Mouse (Mus musculus): ENCODE measurements around the gene Tcn2. TPM values are rescaled to one million over a fixed set of nuclear protein-coding genes. Genes with fewer than 3 reads are reported as not detected.

Gene Tcn2
- polyA plus RNA-seq, 1 experiment, result 16.4 TPM

- TF ChIP-seq REST (IDR thresholded peaks at IDR 0.05; ENCODE audit: insufficient read depth, insufficient read length) (no peak), POLR2AphosphoS2 (IDR thresholded peaks at IDR 0.05; ENCODE audit: insufficient read length, low read depth) (no peak), SRF (IDR thresholded peaks at IDR 0.05; ENCODE audit: control insufficient read depth, insufficient read length, low read depth) (no peak), E2F4 (IDR thresholded peaks at IDR 0.05; ENCODE audit: insufficient read depth) (no peak), CEBPB (IDR thresholded peaks at IDR 0.05; ENCODE audit: insufficient read depth, poor library complexity, severe bottlenecking) (no peak), MYOG (IDR thresholded peaks at IDR 0.05; ENCODE audit: control insufficient read depth in 1 of 3, insufficient read depth in 1 of 3, insufficient read length in 2 of 3, low read depth in 2 of 3) (no peak)
- Histone ChIP-seq H3K4me3 (no peak overlapping the region), H3K79me2 (ENCODE audit: control insufficient read depth, insufficient read depth) (no peaks in the 10 kb centered on the region), H3K36me3 (ENCODE audit: control insufficient read depth, insufficient read depth) (peaks cover 57% of the 10 kb centered on the region), H3ac (ENCODE audit: control insufficient read depth, insufficient read length) (no peak overlapping the region), H3K27me3 (ENCODE audit: control insufficient read depth, insufficient read depth, insufficient read length) (no peaks in the 10 kb centered on the region), H3K4me2 (ENCODE audit: low read depth) (no peak overlapping the region)
Measured at GRCm38 (mm10) chr11:3974311-3974710, 42.4 kb upstream of the Tcn2 start.

DNA sequence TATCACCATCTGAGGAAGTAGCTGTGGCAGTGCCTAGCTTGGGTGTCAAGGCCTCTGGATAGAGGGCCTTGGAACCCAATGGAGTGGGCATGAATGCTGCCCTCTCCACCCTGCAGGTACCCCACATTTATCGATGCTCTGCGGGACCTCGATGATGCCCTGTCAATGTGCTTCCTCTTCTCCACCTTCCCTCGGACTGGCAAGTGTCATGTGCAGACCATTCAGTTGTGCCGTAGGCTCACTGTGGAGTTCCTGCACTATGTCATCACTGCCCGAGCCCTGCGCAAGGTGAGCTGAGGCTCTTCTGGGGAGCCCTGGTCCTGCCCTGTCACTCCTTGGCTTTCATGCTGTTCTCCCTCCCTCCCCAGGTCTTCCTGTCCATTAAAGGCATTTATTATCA is 41.1 kb upstream of the Tcn2 start:
- no peak overlapping the region for H3K4me2 ChIP-seq (ENCODE audit: low read depth)
- no peak overlapping the region for H3K4me3 ChIP-seq
- H3ac ChIP-seq (ENCODE audit: control insufficient read depth, insufficient read length), result no peak overlapping the region
- H3K79me2 ChIP-seq (ENCODE audit: control insufficient read depth, insufficient read depth), result no peaks in the 10 kb centered on the region
- H3K27me3 ChIP-seq (ENCODE audit: control insufficient read depth, insufficient read depth, insufficient read length), result no peaks in the 10 kb centered on the region
- H3K36me3 ChIP-seq (ENCODE audit: control insufficient read depth, insufficient read depth), result peaks cover 48% of the 10 kb centered on the region
- TF ChIP-seq E2F4 (IDR thresholded peaks at IDR 0.05; ENCODE audit: insufficient read depth) (no peak), MAX (IDR thresholded peaks at IDR 0.05; ENCODE audit: low read depth) (no peak), TCF3 (IDR thresholded peaks at IDR 0.05; ENCODE audit: insufficient read length, low read depth) (no peak), POLR2A (IDR thresholded peaks at IDR 0.05; ENCODE audit: insufficient read length, low read depth) (no peak), MYOD1 (IDR thresholded peaks at IDR 0.05; ENCODE audit: control insufficient read depth in 1 of 3, insufficient read length in 2 of 3, low read depth in 2 of 3) (no peak), POLR2AphosphoS2 (IDR thresholded peaks at IDR 0.05; ENCODE audit: insufficient read length, low read depth) (no peak), TCF12 (IDR thresholded peaks at IDR 0.05; ENCODE audit: insufficient read depth, poor library complexity, severe bottlenecking) (no peak), CEBPB (IDR thresholded peaks at IDR 0.05; ENCODE audit: insufficient read depth, poor library complexity, severe bottlenecking) (no peak), SRF (IDR thresholded peaks at IDR 0.05; ENCODE audit: control insufficient read depth, insufficient read length, low read depth) (no peak), USF1 (IDR thresholded peaks at IDR 0.05; ENCODE audit: low read depth) (no peak), MYOG (IDR thresholded peaks at IDR 0.05; ENCODE audit: control insufficient read depth in 1 of 3, insufficient read depth in 1 of 3, insufficient read length in 2 of 3, low read depth in 2 of 3) (no peak), REST (IDR thresholded peaks at IDR 0.05; ENCODE audit: insufficient read depth, insufficient read length) (no peak)

DNA sequence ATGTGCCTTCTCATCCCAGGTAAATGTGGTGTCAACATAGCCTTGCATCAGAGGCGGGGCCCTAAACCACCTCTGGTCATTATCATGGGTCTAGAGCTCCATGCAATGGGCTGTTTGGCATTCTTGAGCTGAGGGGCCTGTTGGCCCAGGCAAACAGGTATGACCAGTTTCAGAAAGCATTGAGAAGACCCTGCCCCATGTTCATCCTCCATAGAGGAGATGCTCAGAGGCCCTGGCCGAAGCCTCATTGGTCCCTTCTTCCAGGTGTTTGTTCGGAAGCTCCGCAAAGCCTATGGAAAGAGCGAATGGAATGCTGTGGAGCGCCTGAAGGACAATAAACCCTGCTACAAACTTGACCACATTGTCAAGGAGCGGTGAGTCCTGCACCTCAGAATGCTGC is 38.4 kb upstream of the Tcn2 start:
- Histone ChIP-seq H3K4me3 (no peak overlapping the region), H3K79me2 (ENCODE audit: control insufficient read depth, insufficient read depth) (peaks cover 20% of the 10 kb centered on the region), H3ac (ENCODE audit: control insufficient read depth, insufficient read length) (no peak overlapping the region), H3K36me3 (ENCODE audit: control insufficient read depth, insufficient read depth) (peaks cover 42% of the 10 kb centered on the region), H3K27me3 (ENCODE audit: control insufficient read depth, insufficient read depth, insufficient read length) (no peaks in the 10 kb centered on the region), H3K4me2 (ENCODE audit: low read depth) (no peak overlapping the region)
- TF ChIP-seq USF1 (IDR thresholded peaks at IDR 0.05; ENCODE audit: low read depth), result no peak
- TF ChIP-seq MAX (IDR thresholded peaks at IDR 0.05; ENCODE audit: low read depth), result no peak
- TF ChIP-seq REST (IDR thresholded peaks at IDR 0.05; ENCODE audit: insufficient read depth, insufficient read length), result no peak
- no peak for TF ChIP-seq TCF12 (IDR thresholded peaks at IDR 0.05; ENCODE audit: insufficient read depth, poor library complexity, severe bottlenecking)
- TF ChIP-seq SRF (IDR thresholded peaks at IDR 0.05; ENCODE audit: control insufficient read depth, insufficient read length, low read depth), result no peak
- no peak for TF ChIP-seq E2F4 (IDR thresholded peaks at IDR 0.05; ENCODE audit: insufficient read depth)
- TF ChIP-seq CEBPB (IDR thresholded peaks at IDR 0.05; ENCODE audit: insufficient read depth, poor library complexity, severe bottlenecking), result no peak
- no peak for TF ChIP-seq TCF3 (IDR thresholded peaks at IDR 0.05; ENCODE audit: insufficient read length, low read depth)
- no peak for TF ChIP-seq POLR2AphosphoS2 (IDR thresholded peaks at IDR 0.05; ENCODE audit: insufficient read length, low read depth)
- no peak for TF ChIP-seq MYOD1 (IDR thresholded peaks at IDR 0.05; ENCODE audit: control insufficient read depth in 1 of 3, insufficient read length in 2 of 3, low read depth in 2 of 3)
- TF ChIP-seq POLR2A (IDR thresholded peaks at IDR 0.05; ENCODE audit: insufficient read length, low read depth), result no peak
- no peak for TF ChIP-seq MYOG (IDR thresholded peaks at IDR 0.05; ENCODE audit: control insufficient read depth in 1 of 3, insufficient read depth in 1 of 3, insufficient read length in 2 of 3, low read depth in 2 of 3)

DNA sequence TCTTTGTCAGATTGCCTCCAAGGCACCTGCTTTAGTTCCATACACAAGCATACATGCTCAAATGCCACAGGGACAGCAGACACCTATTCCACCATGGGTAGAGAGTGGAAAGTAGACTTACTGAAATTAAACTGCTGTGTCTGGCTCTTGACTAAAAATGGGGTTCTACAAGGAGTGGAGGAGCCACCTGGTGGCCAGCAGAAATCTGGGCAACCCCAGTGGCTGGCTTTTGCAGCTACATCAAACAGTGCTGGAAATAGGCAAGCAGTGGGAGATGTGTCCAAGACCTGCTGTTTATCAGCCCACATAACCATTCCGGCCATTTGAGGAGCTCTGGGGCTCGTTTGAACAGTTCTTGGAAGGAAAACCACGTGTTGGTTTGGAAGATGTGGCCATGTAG is 37.9 kb upstream of the Tcn2 start:
- Histone ChIP-seq H3K27me3 (ENCODE audit: control insufficient read depth, insufficient read depth, insufficient read length) (no peaks in the 10 kb centered on the region), H3ac (ENCODE audit: control insufficient read depth, insufficient read length) (no peak overlapping the region), H3K36me3 (ENCODE audit: control insufficient read depth, insufficient read depth) (peaks cover 41% of the 10 kb centered on the region), H3K4me2 (ENCODE audit: low read depth) (no peak overlapping the region), H3K4me3 (no peak overlapping the region), H3K79me2 (ENCODE audit: control insufficient read depth, insufficient read depth) (peaks cover 25% of the 10 kb centered on the region)
- TF ChIP-seq MAX (IDR thresholded peaks at IDR 0.05; ENCODE audit: low read depth) (no peak), TCF3 (IDR thresholded peaks at IDR 0.05; ENCODE audit: insufficient read length, low read depth) (no peak), CEBPB (IDR thresholded peaks at IDR 0.05; ENCODE audit: insufficient read depth, poor library complexity, severe bottlenecking) (no peak), E2F4 (IDR thresholded peaks at IDR 0.05; ENCODE audit: insufficient read depth) (no peak), SRF (IDR thresholded peaks at IDR 0.05; ENCODE audit: control insufficient read depth, insufficient read length, low read depth) (no peak), REST (IDR thresholded peaks at IDR 0.05; ENCODE audit: insufficient read depth, insufficient read length) (no peak), TCF12 (IDR thresholded peaks at IDR 0.05; ENCODE audit: insufficient read depth, poor library complexity, severe bottlenecking) (no peak), POLR2AphosphoS2 (IDR thresholded peaks at IDR 0.05; ENCODE audit: insufficient read length, low read depth) (no peak), POLR2A (IDR thresholded peaks at IDR 0.05; ENCODE audit: insufficient read length, low read depth) (no peak), MYOG (IDR thresholded peaks at IDR 0.05; ENCODE audit: control insufficient read depth in 1 of 3, insufficient read depth in 1 of 3, insufficient read length in 2 of 3, low read depth in 2 of 3) (no peak), USF1 (IDR thresholded peaks at IDR 0.05; ENCODE audit: low read depth) (no peak), MYOD1 (IDR thresholded peaks at IDR 0.05; ENCODE audit: control insufficient read depth in 1 of 3, insufficient read length in 2 of 3, low read depth in 2 of 3) (no peak)
